Mouse (Mus musculus) 416B (cell line): ENCODE measurements at regions not wholly inside any gene's neighbourhood (a gene's known extent, or its start where the extent isn't known, plus 50 kb on each side); places are given as distances from the start of the nearest gene placed in this dataset.

Source experiments
- DNase-seq: peaks from one replicate; pipeline ENCODE4 v3.0.0; 2011; ENCODE audit warnings: low read depth

DNA sequence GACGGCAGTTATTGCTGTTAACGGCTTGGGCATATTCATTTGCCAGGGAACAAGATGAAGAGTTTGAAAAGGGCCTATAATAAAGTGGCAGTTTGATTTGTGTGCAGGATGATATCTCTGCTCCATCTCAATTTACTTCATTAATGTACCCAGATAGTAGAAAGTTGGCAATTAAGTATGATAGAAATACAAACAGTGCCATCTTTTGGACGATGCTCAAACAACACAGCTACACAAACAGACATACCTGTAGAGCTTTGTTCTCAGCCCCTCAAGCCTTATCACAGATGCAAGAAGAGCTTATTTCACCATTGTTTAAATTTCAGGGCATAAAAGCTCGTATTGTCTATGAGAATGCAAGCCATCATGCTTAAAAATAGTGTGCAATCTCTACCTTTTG lies 82.2 kb downstream of the Tnfsf11 start:
- peak; percentile 11 for DNase-seq

DNA sequence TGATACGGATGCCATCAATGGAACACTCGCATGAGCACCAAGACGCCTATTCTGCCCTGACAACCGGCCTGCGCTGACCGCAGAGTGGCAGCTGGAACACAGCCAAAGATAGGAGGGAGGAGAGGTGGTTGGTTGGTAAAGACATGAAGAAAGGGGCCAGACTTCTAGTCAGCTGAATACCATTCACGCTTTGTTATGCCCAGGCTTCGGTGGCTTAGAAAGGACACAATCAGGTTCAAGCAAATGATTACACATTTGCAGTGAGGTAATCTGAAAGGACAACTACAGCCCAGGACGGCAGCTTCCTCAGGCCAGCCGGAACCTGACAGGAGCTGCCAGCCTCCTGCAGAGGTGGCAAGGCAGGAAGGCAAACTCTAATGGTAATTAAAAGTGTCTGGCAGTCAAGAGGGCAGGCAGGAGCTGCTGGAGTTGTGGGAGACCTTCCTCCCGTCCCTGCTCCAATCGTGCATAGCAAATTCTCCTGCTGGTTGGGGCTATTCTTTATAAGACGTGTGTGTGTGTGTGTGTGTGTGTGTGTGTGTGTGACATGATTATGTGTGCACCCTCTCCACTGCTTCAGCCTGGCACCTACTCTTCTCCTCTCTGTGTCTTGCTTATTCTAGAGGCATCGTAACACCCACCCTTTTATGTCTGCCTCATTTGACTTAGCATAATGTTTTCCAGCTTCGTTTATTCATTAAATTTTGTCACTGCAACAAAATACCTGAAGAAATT lies 91.4 kb downstream of the Tnfsf11 start:
- no peak for DNase-seq

DNA sequence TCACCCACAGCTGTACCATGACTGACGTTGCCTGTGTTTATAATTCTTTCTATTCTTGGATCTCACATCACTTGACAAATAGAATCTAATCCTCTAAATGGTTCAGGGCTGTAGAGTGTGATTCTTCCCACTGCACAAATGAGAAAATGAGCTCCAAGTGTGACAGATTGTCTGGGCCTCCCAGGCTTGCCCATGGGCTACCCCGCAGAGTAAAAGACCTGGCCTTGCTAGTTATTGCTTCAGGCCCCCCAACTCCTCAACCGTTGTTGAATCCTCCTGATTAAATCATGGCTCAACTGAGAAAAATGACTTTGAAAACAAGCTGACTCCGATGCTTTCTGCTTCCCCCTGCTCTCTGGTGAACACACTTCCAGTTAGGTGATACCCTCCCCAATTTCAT lies 92.4 kb downstream of the Tnfsf11 start:
- no peak for DNase-seq

DNA sequence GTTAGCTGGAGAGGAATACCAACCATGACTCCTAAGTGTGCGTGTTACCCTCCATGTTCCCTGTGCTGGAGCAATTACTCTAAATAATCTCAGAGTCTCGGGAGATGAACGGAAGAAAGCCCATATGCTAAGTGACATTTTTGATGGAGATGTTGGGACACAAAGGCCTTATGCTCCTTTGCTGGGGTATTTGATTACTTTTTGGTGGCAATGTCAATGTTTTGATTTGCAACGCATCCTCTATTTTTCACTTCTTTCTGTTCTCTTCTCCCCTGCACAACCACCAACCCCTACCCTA lies 103.3 kb downstream of the Tnfsf11 start:
- DNase-seq, result no peak

DNA sequence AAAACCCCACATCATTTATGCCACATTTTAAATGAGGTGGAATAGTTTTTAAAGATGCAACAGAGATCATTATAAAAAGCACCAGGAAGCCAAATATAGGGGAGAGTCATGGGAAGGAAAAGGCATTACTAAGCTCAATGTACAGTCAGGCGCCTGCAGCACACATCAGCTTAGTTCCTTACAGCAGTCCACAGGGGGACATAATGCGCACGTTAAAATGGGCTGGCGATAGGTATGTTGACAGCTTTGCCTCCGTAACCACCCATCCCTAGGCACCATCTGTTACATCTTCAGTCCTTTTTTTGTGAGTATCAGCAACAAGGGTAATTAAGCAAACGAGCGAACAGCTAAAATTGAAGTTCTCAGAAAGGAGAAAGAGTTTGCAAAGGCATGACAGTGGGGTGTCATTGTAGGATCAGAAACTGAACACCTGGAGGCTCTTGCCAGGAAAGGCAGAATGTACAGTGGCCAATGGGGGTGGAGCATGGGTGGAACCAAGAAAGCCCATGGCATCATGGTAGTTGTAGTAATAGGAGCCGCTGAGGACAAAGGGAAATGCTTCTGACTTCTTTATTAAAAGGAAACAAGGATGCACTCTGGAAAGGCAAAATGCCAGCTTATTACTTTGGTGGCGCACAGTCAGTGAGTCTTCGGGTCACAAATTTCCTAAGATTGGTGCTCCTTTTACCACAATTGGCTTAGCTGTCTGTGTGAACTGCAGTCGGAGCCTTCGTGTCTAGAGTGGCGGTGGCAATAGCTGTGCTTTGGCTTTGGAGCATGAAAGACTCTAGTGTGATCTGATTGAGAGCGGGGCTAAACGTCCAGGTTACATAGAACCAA lies 103.9 kb downstream of the Tnfsf11 start:
- no peak for DNase-seq

DNA sequence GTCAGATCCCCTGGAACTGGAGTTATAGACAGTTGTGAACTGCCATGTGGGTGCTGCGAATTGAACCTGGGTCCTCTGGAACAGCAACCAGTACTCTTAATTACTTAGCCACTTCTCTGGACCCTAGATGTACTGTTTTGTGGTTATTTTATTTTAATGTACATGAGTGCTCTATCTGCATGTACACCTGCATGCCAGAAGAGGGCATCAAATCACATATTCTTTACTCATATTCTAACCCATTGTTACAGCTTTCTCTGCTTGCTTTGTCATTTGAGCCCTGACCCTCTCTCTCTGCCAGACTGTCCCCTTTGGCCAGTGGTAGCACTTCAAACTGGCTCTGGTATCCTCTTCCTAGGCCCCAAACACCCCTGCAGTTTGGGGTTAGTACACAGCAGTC lies 105.1 kb downstream of the Tnfsf11 start:
- peak; percentile 14 for DNase-seq

DNA sequence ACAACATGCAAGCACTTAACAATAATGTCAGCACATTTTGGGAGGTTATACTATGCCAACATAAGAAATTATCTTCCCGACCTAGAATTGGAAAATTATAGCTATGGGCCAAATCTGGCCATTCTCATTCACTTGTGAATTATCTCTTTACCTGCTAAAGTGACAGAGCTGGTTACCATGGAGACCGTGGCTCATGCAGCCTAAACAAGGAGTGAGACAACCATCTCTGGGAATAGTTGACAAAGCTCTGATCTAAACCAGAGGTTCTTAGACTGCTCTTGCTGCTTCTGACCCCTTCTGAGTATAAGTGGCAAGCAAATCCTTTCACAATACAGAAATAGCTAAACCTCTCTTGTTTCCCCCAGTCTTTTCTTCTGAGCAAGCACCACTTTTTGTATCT lies 108.7 kb upstream of the Fam216b start:
- no peak for DNase-seq

DNA sequence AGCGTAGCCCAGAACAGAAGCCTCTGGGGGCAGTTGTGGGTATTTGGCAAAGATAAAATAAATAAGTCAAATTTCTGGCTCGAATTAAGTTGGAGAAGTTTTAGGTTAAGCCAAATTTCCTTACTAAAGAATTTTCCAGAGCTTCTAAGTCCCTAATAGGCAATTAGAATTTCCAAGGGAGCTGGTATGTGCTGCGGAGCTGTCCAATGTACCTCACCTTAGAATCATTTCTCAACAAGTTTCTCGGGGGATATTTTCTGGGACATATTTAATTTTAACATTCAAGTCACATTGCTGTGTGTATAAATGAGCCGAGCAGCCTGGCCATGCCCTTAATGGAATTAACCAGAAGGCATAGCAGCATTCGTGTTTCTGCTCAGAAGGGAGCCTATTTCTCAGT lies 90.8 kb upstream of the Fam216b start:
- DNase-seq, result no peak

DNA sequence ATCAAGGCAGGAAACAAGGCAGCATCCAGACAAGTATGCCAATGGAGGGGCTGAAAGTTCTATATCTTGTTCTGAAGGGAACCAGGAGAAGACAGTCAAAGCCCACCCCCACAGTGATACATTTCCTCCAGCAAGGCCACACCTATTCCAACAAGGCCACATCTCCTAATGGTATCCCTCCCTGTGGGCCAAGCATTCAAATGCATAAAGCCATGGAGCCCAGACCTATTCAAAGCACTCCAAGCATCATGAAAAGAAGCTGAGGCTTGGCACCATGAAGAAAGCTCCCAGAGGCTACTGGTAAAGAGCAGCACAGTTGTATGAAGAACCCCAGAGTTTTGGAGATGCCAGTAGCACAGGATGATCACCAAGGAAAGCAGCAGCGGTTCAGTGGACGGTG lies 84.6 kb upstream of the Fam216b start:
- DNase-seq, result no peak

DNA sequence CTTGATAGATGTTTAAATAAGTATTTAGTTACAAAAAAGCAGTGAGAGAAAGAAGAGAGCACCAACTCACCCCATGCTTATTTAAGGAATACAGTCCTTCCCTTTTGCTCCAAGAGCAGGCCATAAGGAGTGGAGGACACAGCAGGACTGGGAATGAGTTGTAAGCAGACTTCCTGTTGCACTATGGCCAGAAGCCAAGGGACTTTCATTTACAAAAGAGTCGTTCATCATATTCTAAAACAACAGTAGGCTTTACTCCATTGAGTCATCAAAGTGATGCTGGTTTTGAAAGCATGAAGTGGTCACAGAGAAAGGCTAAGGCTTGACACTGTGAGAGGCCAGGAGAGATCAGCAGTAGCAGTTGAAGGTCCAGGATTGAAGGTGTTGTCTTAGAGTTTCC lies 84.1 kb upstream of the Fam216b start:
- no peak for DNase-seq

DNA sequence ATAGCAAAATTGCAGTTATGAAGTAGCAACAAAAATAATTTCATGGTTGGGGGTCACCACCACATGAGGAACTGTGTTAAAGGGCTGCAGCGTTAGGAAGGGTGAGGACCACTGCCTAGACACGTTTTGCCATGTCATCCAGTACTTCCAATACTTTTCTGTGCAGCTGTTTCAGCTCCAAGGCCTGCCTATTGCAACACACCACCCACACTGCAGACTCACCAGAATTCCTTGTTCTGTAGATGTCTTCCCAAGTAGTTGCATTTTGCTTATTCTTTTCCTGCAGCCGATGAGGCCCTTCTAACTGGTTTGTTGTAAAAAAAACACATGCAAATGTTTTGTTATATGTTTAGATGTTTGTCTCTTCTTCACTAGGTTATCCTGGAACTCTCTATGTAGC lies 72.0 kb upstream of the Fam216b start:
- DNase-seq, result no peak

DNA sequence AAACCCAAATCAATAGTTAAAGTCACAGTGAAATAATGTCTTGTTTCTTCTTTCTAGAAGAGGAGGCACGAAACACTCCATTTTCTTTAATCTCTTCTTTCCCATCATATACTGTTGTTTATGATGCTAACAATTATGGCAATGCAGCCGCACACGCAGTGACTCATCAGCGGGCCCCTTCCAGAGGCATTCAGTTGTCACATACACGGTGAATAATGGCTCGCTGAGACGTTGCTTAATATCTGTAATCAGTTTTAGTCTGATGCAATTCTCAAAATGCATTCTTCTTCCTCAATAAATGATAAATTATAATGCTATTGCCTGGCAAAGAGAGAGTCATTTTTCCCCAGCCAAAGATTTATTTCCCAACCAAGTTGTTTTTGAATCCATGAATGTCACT lies 70.8 kb upstream of the Fam216b start:
- no peak for DNase-seq

DNA sequence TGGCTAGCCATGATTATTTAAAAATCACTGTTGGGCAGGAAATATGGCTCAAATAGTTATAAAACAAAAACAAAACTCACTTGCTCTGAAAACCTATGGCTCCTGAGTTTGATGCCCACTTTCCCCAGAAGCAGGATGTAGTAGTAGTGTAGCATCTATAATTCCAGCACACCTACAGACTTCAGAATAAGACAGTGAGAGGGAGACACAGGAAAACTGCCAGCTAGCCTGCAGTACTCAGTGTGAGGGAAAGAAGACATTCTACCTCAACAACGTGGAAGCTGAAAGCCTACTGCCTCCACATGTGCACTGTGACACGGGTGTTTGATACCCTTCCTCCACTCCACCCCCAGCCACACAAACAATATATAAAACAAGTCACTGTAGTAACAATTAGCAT lies 68.9 kb upstream of the Fam216b start:
- no peak for DNase-seq

DNA sequence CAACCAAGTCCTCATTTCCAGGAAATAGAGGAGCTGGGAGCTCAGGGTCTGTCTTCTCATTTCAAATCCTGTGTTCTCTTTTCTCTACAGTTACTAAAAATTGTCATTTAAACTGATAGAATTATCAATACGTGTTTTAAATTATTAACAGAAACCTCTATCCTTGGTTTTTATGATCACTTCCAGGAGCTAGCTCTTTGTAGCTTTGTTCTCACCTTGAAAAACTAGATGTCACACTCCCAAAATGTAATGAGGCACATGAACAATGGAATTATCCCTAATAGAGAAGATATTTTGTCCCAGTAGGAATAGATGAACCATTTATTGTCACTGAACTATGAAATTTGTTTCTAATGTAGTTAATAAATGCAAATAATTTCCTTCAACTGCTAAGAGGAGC lies 60.0 kb upstream of the Fam216b start:
- DNase-seq, result no peak

DNA sequence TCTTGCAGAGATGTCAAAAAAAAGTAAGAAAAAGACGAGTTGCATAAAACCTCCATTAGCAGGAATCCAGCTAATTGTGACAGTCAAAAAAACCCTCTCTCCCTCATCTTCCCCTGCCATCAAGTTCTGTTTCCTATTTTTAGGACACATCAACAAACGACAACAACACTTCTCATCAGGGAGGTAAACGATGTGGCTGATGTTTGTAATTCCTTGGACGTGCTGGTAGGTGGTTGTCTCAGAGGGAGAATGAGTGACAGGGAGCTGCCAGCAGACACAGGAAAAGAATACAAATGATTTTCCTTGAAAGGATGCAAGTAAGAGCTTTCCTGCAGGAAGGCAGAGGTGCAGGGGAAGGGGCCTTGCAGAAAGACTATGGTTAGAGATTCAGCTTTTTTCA lies 54.9 kb upstream of the Fam216b start:
- no peak for DNase-seq
